Mouse (Mus musculus) heart, postnatal 4 days (tissue): ENCODE measurements around the gene Atp6v1e1. TPM values are rescaled to one million over a fixed set of nuclear protein-coding genes. Genes with fewer than 3 reads are reported as not detected.

Experiments used
- DNase-seq: peaks from one replicate; pipeline ENCODE4 v3.0.0; 2021
- microRNA-seq, 2 experiments: library from miRNA; unstranded; fragments of <30 nt; microRNA quantifications; one replicate each; pipeline ENCODE4 v1.2.0; 2021 to 2022
- total RNA-seq, 2 experiments: library from RNA; stranded (reverse); gene quantifications; 2 replicates each; pipeline ENCODE4 v1.2.3; 2021

Gene Atp6v1e1
- total RNA-seq, 2 experiments from 2014 or later: 145 TPM

DNA sequence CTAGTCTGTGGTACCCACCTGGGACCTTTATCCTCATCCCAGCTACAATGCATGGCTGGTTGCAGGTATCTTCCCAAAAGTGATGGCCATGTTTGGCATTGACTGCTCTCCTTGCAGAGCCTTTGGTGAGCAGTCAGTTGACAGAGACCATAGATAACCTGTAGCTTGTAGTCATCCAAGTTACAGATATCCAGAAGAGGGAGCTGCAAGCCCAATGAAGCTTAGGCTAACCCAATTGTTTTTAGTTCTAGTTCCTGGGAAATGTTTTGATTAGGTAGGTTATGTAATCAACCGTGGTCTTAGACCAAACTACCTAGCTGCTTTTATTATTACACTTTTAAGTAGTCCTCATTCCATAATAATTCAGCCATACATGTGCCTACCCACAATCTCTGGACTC lies 51.2 kb downstream of the Atp6v1e1 start:
- DNase-seq: no peak

DNA sequence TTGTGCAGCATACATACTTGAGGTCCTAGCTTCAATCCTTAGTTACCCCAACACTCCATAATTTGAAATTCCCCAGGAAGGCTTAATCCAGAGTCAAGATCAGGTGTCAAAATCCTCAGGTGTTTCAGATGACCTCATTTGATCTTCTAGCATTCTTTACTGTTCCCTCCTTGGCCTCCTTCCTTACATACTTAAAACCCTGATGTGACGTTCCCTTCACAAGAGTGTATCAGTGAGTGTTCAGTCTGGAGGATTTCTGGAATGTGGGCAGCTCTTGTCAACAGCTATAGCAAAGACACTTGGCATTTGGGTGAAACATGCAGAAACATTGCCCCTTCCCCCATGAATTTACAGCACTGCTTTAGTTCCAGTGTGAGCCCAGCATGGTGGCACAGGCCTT lies 52.6 kb downstream of the Atp6v1e1 start:
- no peak for DNase-seq

DNA sequence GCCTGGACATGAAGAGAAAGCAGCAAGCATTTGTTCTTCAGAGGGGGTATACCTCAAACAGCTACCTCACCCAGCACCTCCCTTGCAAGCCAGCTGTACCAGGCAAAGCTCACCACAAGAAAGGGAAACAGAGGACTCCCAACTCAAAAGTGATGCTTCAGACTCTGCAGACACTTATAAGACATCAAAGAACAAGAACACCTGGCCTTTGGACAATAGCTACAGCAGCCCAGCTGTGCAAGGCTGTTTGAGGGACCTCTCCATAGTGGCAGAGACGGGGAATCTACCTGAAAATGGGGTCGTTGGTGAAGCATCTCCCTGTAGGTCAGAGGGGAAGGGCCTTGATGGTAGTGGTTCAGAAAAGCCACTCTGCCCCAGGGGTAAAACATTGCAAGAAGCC lies 61.4 kb downstream of the Atp6v1e1 start:
- no peak for DNase-seq

DNA sequence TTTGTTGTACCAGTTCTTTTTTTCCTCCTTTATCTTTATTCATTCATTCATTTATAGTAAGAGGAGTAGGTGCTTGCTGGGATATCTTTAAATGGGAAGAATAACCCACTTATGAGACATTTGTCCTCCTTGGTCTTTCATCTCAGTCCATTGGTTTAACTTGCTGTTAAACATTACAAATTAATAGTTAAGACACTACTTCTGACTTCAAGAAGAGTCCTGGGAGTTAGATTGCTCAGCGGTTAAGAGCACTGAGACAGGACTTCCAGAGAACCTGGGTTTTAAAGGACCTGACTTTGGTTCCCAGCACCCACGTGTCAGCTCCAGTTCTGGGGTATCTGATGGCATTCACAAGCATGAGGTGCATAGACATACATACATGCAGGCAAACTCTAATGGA lies 76.2 kb downstream of the Atp6v1e1 start:
- no peak for DNase-seq

Small RNA genes lying within 50 kb of the gene (microRNA-seq; reads per million reads assigned to microRNA genes)
- gene Gm25193: 0 reads per million in 2 experiments

Other genes starting within 250 kb of the Atp6v1e1 start
- 1 to 10 TPM; 8.0 to 9.5 TPM for gene Cecr2, start 156.4 kb downstream of the Atp6v1e1 start, total RNA-seq
- gene Slc25a18, start 49.2 kb downstream of the Atp6v1e1 start, total RNA-seq: under 1 TPM; 0.14 to 0.36 TPM
- 10 to 100 TPM; 69.7 to 69.8 TPM for gene Bcl2l13, start 13.4 kb upstream of the Atp6v1e1 start, total RNA-seq
- gene Bid, start 94.1 kb upstream of the Atp6v1e1 start, total RNA-seq: 1 to 10 TPM; 2.7 to 3.7 TPM